Mouse (Mus musculus) liver, postnatal 0 days (tissue): ENCODE measurements around the gene Dhx35.

ENCODE experiments used
- CTCF ChIP-seq: sonication (generic); IDR thresholded peaks from 2 replicates; pipeline ENCODE4 v1.5.1; 2016; ENCODE audit warnings: antibody characterized with exemption, low read depth
- EP300 ChIP-seq: IDR thresholded peaks from 2 replicates; pipeline ENCODE4 v1.6.1; 2016; ENCODE audit warnings: antibody characterized with exemption, low read depth, mild to moderate bottlenecking

GRCm38 (mm10) chr2:158861115-158861514, 66.5 kb downstream of the Dhx35 start:
- TF ChIP-seq CTCF (no peak), EP300 (no peak)
